ENCODE assay signal across 8 mouse cellular contexts in genomic region chr12:8921394-8922368, GRCm38 (mm10). TPM values are rescaled to one million over a fixed set of nuclear protein-coding genes. Genes with fewer than 3 reads are reported as not detected.
A peak's percentile ranks its signal among the peaks of the same experiment; 100 is the strongest.
DNase-seq lines count a peak whose midpoint lies in the region; ATAC-seq lines count a peak whose summit lies in the region.

Gene Laptm4a, plus strand, starts transcription at chr12:8921664.

- peak; percentile 91 to 93 for ATAC-seq in hematopoietic stem cell, adult 5-6 weeks (replicated peaks in 1 of 2; ENCODE audit: insufficient read depth in 1 of 2, low FRiP score in 2 of 2, low TSS enrichment in 1 of 2, low read depth in 1 of 2, poor library complexity in 2 of 2, severe bottlenecking in 2 of 2)
- ATAC-seq in lung, embryonic 16.5 days (ENCODE audit: low read depth) = peak; percentile 98

- H3K4me2 ChIP-seq in lung, embryonic 16.5 days (ENCODE audit: low read depth, low read length) = peak within 1 kb of the TSS; percentile 85

- H3K27ac ChIP-seq in lung, embryonic 16.5 days (ENCODE audit: low read length) = peak within 1 kb of the TSS; percentile 99

- no peaks in the 10 kb centered on the region for H3K27me3 ChIP-seq in lung, embryonic 16.5 days (ENCODE audit: control insufficient read depth, insufficient read depth, low read depth, low read length)

- H3K4me3 ChIP-seq in lung, embryonic 16.5 days (ENCODE audit: low read length) = peak within 1 kb of the TSS; percentile 87

- under 1% methylated on average over 73 of the region's 73 CpGs for WGBS in lung, embryonic 16.5 days

- peak within 1 kb of the TSS; percentile 95 for H3K9ac ChIP-seq in lung, embryonic 16.5 days (ENCODE audit: low read length)

- peaks cover 18% of the 10 kb centered on the region for H3K4me1 ChIP-seq in lung, embryonic 16.5 days (replicated peaks; ENCODE audit: control insufficient read depth, insufficient read depth, low read length)

- no peaks in the 10 kb centered on the region for H3K9me3 ChIP-seq in lung, embryonic 16.5 days (ENCODE audit: control insufficient read depth, low read length)

- H3K36me3 ChIP-seq in lung, embryonic 16.5 days (ENCODE audit: control insufficient read depth, insufficient read depth, low read length) = no peaks in the 10 kb centered on the region

- DNase-seq in MEL-GATA-1-ER (ENCODE audit: extremely low read depth, low read depth) = peak; percentile 97
- peak; percentile 98 for DNase-seq in cerebellum, adult 8-10 months
- DNase-seq in forelimb bud, embryonic 11.5 days (ENCODE audit: low read depth, low spot score) = peak; percentile 100
- peak; percentile 96 for DNase-seq in layer of hippocampus, adult 9-10 months (ENCODE audit: low spot score)
- peak; percentile 97 for DNase-seq in ovary, postnatal 10 days (ENCODE audit: low spot score)
- DNase-seq in thymus, postnatal 10 days (ENCODE audit: low spot score in 2 of 2) = peak; percentile 93 to 94

RNA-seq across cellular contexts. Expression of gene Laptm4a, which starts in this region (rescaled TPM):
- total RNA-seq in hematopoietic stem cell, adult 5-6 weeks (2017) = 191 and 266 TPM in 2 replicates
- polyA plus RNA-seq in lung, embryonic 16.5 days (2015; fragmentation: Nextera tagmentation; extraction: Ambion mirVana) = 334 and 336 TPM in 2 replicates

Comparison
In these comparisons a context has a peak if more than half of its experiments do, and no peak if none do; other contexts are left out.
1. Peak in every context shown above with its lines: DNase-seq, ATAC-seq, H3K4me3 ChIP-seq and H3K27ac ChIP-seq.